Mouse (Mus musculus) MEL (cell line): ENCODE data around the gene Dock4. TPM values are rescaled to one million over a fixed set of nuclear protein-coding genes. Genes with fewer than 3 reads are reported as not detected.

Experiments used
- DNase-seq: peaks from one replicate; pipeline ENCODE4 v3.0.0; 2011; ENCODE audit warnings: low read depth, low spot score
- H3K27ac ChIP-seq: 2 replicates; pipeline ENCODE4 v1.5.1; 2012; ENCODE audit warnings: low read depth, mild to moderate bottlenecking, control low read depth, low read length, moderate library complexity; ENCODE audit not compliant: control insufficient read depth
- H3K27me3 ChIP-seq, 2 experiments: fragments of 150-350 bp in 1 of 2; sonication (generic) in 1 of 2; 2 replicates each; pipeline ENCODE4 v1.6.1; 2012; ENCODE audit warnings: low read length in 2 of 2, mild to moderate bottlenecking in 2 of 2, improper control_type of control experiment in 1 of 2, moderate library complexity in 1 of 2; ENCODE audit not compliant: insufficient read depth in 2 of 2, control insufficient read depth in 1 of 2
- H3K36me3 ChIP-seq, 2 experiments: 2 replicates each; pipeline ENCODE4 v1.6.1; 2012 to 2014; ENCODE audit warnings: low read length in 2 of 2, improper control_type of control experiment in 1 of 2, inconsistent platforms in 1 of 2, mild to moderate bottlenecking in 1 of 2; ENCODE audit not compliant: insufficient read depth in 2 of 2, control insufficient read depth in 1 of 2
- H3K4me1 ChIP-seq, 2 experiments: fragments of 150-350 bp in 1 of 2; sonication (generic) in 1 of 2; 2 replicates each; pipeline ENCODE4 v1.6.1; 2012; ENCODE audit warnings: low read length in 2 of 2, improper control_type of control experiment in 1 of 2, mild to moderate bottlenecking in 1 of 2; ENCODE audit not compliant: insufficient read depth in 2 of 2, control insufficient read depth in 1 of 2
- H3K4me3 ChIP-seq, 2 experiments: fragments of 150-350 bp in 1 of 2; sonication (generic) in 1 of 2; 2 replicates each; pipeline ENCODE4 v1.5.1; 2012; ENCODE audit warnings: low read depth in 2 of 2, low read length in 2 of 2, mild to moderate bottlenecking in 2 of 2, moderate library complexity in 2 of 2, control low read depth in 1 of 2, improper control_type of control experiment in 1 of 2; ENCODE audit not compliant: control insufficient read depth in 1 of 2, insufficient read depth in 1 of 2
- H3K79me2 ChIP-seq: 2 replicates; pipeline ENCODE4 v1.6.1; 2012; ENCODE audit warnings: mild to moderate bottlenecking, low read length, moderate library complexity; ENCODE audit not compliant: control insufficient read depth, poor library complexity, insufficient read depth
- H3K9ac ChIP-seq: 2 replicates; pipeline ENCODE4 v1.6.1; 2012; ENCODE audit warnings: low read depth, mild to moderate bottlenecking, control low read depth, low read length, moderate library complexity; ENCODE audit not compliant: control insufficient read depth, poor library complexity, severe bottlenecking
- H3K9me3 ChIP-seq: fragments of 150-350 bp; sonication (generic); replicated peaks from 2 replicates; pipeline ENCODE4 v1.6.1; 2012; ENCODE audit warnings: mild to moderate bottlenecking, low read length, improper control_type of control experiment, moderate library complexity; ENCODE audit not compliant: insufficient read depth
- CHD1 ChIP-seq: IDR thresholded peaks from 2 replicates; pipeline ENCODE4 v1.6.1; 2012; ENCODE audit warnings: low read depth, mild to moderate bottlenecking, inconsistent platforms, low read length, improper control_type of control experiment
- CTCF ChIP-seq, 3 experiments: IDR thresholded peaks in 2 of 3; conservative IDR thresholded peaks in 1 of 3; 2 replicates each; pipeline ENCODE4 v1.5.1; 2011 to 2012; ENCODE audit warnings: low read length in 3 of 3, low read depth in 2 of 3, mild to moderate bottlenecking in 2 of 3, improper control_type of control experiment in 1 of 3, inconsistent platforms in 1 of 3, mixed read lengths in 1 of 3, moderate library complexity in 1 of 3; ENCODE audit not compliant: control insufficient read depth in 1 of 3, insufficient read depth in 1 of 3, poor library complexity in 1 of 3, severe bottlenecking in 1 of 3
- EP300 ChIP-seq, 2 experiments: IDR thresholded peaks; 2 replicates each; pipeline ENCODE4 v1.6.1; 2011; ENCODE audit warnings: improper control_type of control experiment in 2 of 2, low read length in 2 of 2, low read depth in 1 of 2, mild to moderate bottlenecking in 1 of 2
- ETS1 ChIP-seq: IDR thresholded peaks from 2 replicates; pipeline ENCODE4 v1.6.1; 2012; ENCODE audit warnings: low read depth, mild to moderate bottlenecking, inconsistent platforms, low read length, improper control_type of control experiment, moderate library complexity
- GABPA ChIP-seq: IDR thresholded peaks from 2 replicates; pipeline ENCODE4 v1.6.1; 2012; ENCODE audit warnings: low read depth, mild to moderate bottlenecking, inconsistent platforms, low read length, improper control_type of control experiment, moderate library complexity
- GATA1 ChIP-seq: IDR thresholded peaks from 2 replicates; pipeline ENCODE4 v1.6.1; 2011; ENCODE audit warnings: low read depth, low read length, improper control_type of control experiment
- MAFK ChIP-seq: IDR thresholded peaks from 2 replicates; pipeline ENCODE4 v1.6.1; 2011; ENCODE audit warnings: low read depth, mild to moderate bottlenecking, low read length, improper control_type of control experiment, borderline replicate concordance
- MAX ChIP-seq: IDR thresholded peaks from 2 replicates; pipeline ENCODE4 v1.6.1; 2011; ENCODE audit warnings: low read length, improper control_type of control experiment
- MAZ ChIP-seq: IDR thresholded peaks from 2 replicates; pipeline ENCODE4 v1.6.1; 2012; ENCODE audit warnings: low read depth, mild to moderate bottlenecking, inconsistent platforms, low read length, improper control_type of control experiment
- MXI1 ChIP-seq: IDR thresholded peaks from 2 replicates; pipeline ENCODE4 v1.6.1; 2011; ENCODE audit warnings: mild to moderate bottlenecking, low read depth, low read length, improper control_type of control experiment
- MYB ChIP-seq: IDR thresholded peaks from 2 replicates; pipeline ENCODE4 v1.6.1; 2011; ENCODE audit warnings: mild to moderate bottlenecking, low read depth, low read length, improper control_type of control experiment
- RAD21 ChIP-seq: IDR thresholded peaks from 2 replicates; pipeline ENCODE4 v1.6.1; 2011; ENCODE audit warnings: mild to moderate bottlenecking, low read depth, low read length, improper control_type of control experiment
- RCOR1 ChIP-seq: IDR thresholded peaks from 2 replicates; pipeline ENCODE4 v1.6.1; 2012; ENCODE audit warnings: low read depth, mild to moderate bottlenecking, inconsistent platforms, low read length, improper control_type of control experiment
- SIN3A ChIP-seq: IDR thresholded peaks from 2 replicates; pipeline ENCODE4 v1.6.1; 2012; ENCODE audit warnings: low read length, improper control_type of control experiment, inconsistent platforms
- SMC3 ChIP-seq: IDR thresholded peaks from 2 replicates; pipeline ENCODE4 v1.6.1; 2011; ENCODE audit warnings: low read depth, low read length, improper control_type of control experiment
- TAL1 ChIP-seq: IDR thresholded peaks from 2 replicates; pipeline ENCODE4 v1.6.1; 2012; ENCODE audit warnings: mild to moderate bottlenecking, inconsistent platforms, low read length, moderate library complexity, mixed read lengths
- TBP ChIP-seq: IDR thresholded peaks from 2 replicates; pipeline ENCODE4 v1.8.0; 2011; ENCODE audit warnings: low read depth, low read length, improper control_type of control experiment
- ZC3H11A ChIP-seq: IDR thresholded peaks from 2 replicates; pipeline ENCODE4 v1.6.1; 2012; ENCODE audit warnings: low read depth, mild to moderate bottlenecking, inconsistent platforms, low read length, improper control_type of control experiment
- ZKSCAN1 ChIP-seq: IDR thresholded peaks from 2 replicates; pipeline ENCODE4 v1.6.1; 2012; ENCODE audit warnings: low read depth, mild to moderate bottlenecking, inconsistent platforms, low read length, improper control_type of control experiment, moderate library complexity
- ZMIZ1 ChIP-seq: IDR thresholded peaks from 2 replicates; pipeline ENCODE4 v1.6.1; 2012; ENCODE audit warnings: low read depth, mild to moderate bottlenecking, inconsistent platforms, low read length, improper control_type of control experiment, moderate library complexity
- ZNF384 ChIP-seq: IDR thresholded peaks from 2 replicates; pipeline ENCODE4 v1.6.1; 2012; ENCODE audit warnings: low read depth, mild to moderate bottlenecking, inconsistent platforms, low read length, improper control_type of control experiment
- polyA plus RNA-seq, 2 experiments: library from polyadenylated mRNA; stranded (reverse) in 1 of 2; unstranded in 1 of 2; fragments of >175 nt in 1 of 2; fragments of >200 nt in 1 of 2; gene quantifications; 2 replicates each; pipeline versions ENCODE4 v1.2.1 to v1.2.4; 2012; ENCODE audit warnings: low replicate concordance in 2 of 2, low read depth in 1 of 2; ENCODE audit not compliant: insufficient read length in 2 of 2, insufficient read depth in 1 of 2, missing spikeins in 1 of 2
- total RNA-seq: library from RNA; depleted of rRNA; stranded (reverse); fragments of 300-350 nt; gene quantifications from 2 replicates; pipeline ENCODE4 v1.2.3, GENCODE M21; 2012

Gene Dock4
- total and polyA plus RNA-seq, 3 experiments: 0.08 to 0.17 TPM; not detected in 1

- H3K27me3 ChIP-seq: no peaks in the 10 kb centered on the region
- H3K27ac ChIP-seq: no peak overlapping the region
- no peaks in the 10 kb centered on the region for H3K9me3 ChIP-seq
- peak; percentile 12 for DNase-seq
- no peak overlapping the region for H3K9ac ChIP-seq
- no peaks in the 10 kb centered on the region for H3K79me2 ChIP-seq
- H3K4me1 ChIP-seq: no peaks in the 10 kb centered on the region
- TF ChIP-seq ZC3H11A: peak; percentile 19
- TF ChIP-seq CTCF (IDR thresholded peaks at IDR 0.05 in 2 of 3, conservative IDR thresholded peaks at IDR 0.05 in 1 of 3; ENCODE audit: control insufficient read depth in 1 of 3, insufficient read depth in 1 of 3, low read depth in 2 of 3, low read length in 3 of 3, poor library complexity in 1 of 3, severe bottlenecking in 1 of 3): peak in 1 of 3 experiments; percentile 48; a peak in 2 of 6 replicates
- TF ChIP-seq RAD21: peak; percentile 50
- TF ChIP-seq SMC3: peak; percentile 34; the same call in 1 of the 2 replicates
- no peak for TF ChIP-seq TBP
- H3K36me3 ChIP-seq: no peaks in the 10 kb centered on the region
- no peak overlapping the region for H3K4me3 ChIP-seq
These were observed 369.1 kb downstream of the Dock4 start for GRCm38 (mm10) chr12:40814659-40815363.

- H3K4me1 ChIP-seq: no peaks in the 10 kb centered on the region
- no peaks in the 10 kb centered on the region for H3K36me3 ChIP-seq
- H3K4me3 ChIP-seq: no peak overlapping the region
- no peaks in the 10 kb centered on the region for H3K79me2 ChIP-seq
- no peak for DNase-seq
- H3K9ac ChIP-seq: no peak overlapping the region
- no peaks in the 10 kb centered on the region for H3K27me3 ChIP-seq
- no peaks in the 10 kb centered on the region for H3K9me3 ChIP-seq
- H3K27ac ChIP-seq: no peak overlapping the region
- TF ChIP-seq GATA1 (no peak), GABPA (no peak), SIN3A (no peak), MXI1 (no peak), MAX (no peak), ZC3H11A (no peak), MYB (no peak), ZNF384 (no peak), RCOR1 (no peak), ETS1 (no peak), TAL1 (no peak), ZMIZ1 (no peak), EP300 (IDR thresholded peaks at IDR 0.05; ENCODE audit: low read depth in 1 of 2, low read length in 2 of 2) (no peak), MAZ (no peak), SMC3 (no peak), CHD1 (no peak), ZKSCAN1 (no peak), MAFK (no peak)
- TF ChIP-seq, all 39 proteins: peak for 0
These were observed 372.4 kb downstream of the Dock4 start for GRCm38 (mm10) chr12:40818046-40818708.
